In genomic region chr5:121543370-121543769, GRCm38 (mm10) we compare ENCODE assay signal across 31 mouse cellular contexts. TPM values are rescaled to one million over a fixed set of nuclear protein-coding genes. Genes with fewer than 3 reads are reported as not detected.
DNase-seq lines count a peak whose midpoint lies in the region; ATAC-seq and TF ChIP-seq lines count a peak whose summit lies in the region.
"Had no signal": no experiment of that assay in that cellular context is flagged by ENCODE, and none has a peak within 500 bp of the region (broad histone marks: within the 10 kb centered on the region; RNA-seq: fewer than 3 reads in every experiment).

No protein-coding gene starts in this region.

- no peak overlapping the region for H3K4me3 ChIP-seq in embryonic facial prominence, embryonic 13.5 days
- H3K4me3 ChIP-seq in embryonic facial prominence, embryonic 10.5 days, result no peak overlapping the region
- peak overlapping the region; percentile 81; the same call in 1 of the 2 replicates for H3K4me3 ChIP-seq in liver, embryonic 12.5 days
- H3K4me3 ChIP-seq in liver, postnatal 0 days (ENCODE audit: low read depth, low read length), result no peak overlapping the region
- 0 out of 2 replicates have a peak overlapping the region, but pooled peaks have one; percentile 97 for H3K4me3 ChIP-seq in liver, embryonic 15.5 days (replicated peaks)
- H3K4me3 ChIP-seq in thymus, adult 2 months (ENCODE audit: control insufficient read depth, insufficient read depth, low read length), result no peak overlapping the region
- H3K4me3 ChIP-seq: left cerebral cortex, adult 2 months had no signal

- no peaks in the 10 kb centered on the region for H3K27me3 ChIP-seq in embryonic facial prominence, embryonic 13.5 days
- no peaks in the 10 kb centered on the region for H3K27me3 ChIP-seq in embryonic facial prominence, embryonic 10.5 days (replicated peaks; ENCODE audit: low read depth, poor library complexity, severe bottlenecking)
- no peaks in the 10 kb centered on the region for H3K27me3 ChIP-seq in liver, embryonic 12.5 days (replicated peaks)
- H3K27me3 ChIP-seq in liver, postnatal 0 days (ENCODE audit: insufficient read depth, low read length), result no peaks in the 10 kb centered on the region
- H3K27me3 ChIP-seq in liver, embryonic 15.5 days, result no peaks in the 10 kb centered on the region
- H3K27me3 ChIP-seq in thymus, adult 2 months (ENCODE audit: control insufficient read depth, insufficient read depth, low read length), result no peaks in the 10 kb centered on the region
- H3K27me3 ChIP-seq: embryonic facial prominence, embryonic 12.5 days; midbrain, embryonic 12.5 days; Patski had no signal

- no peak for DNase-seq in embryonic facial prominence, embryonic 10.5 days (ENCODE audit: low spot score)
- no peak for DNase-seq in liver, postnatal 0 days
- peak; percentile 17 for DNase-seq in A20 (ENCODE audit: low read depth, low spot score)
- DNase-seq in thymus, adult 2 months, result no peak
- no peak for DNase-seq in adrenal gland, adult 2 months
- DNase-seq: adrenal gland, adult 8-10 months; cerebellum, adult 11-12 months; cerebellum, postnatal 10 days; kidney, adult 2 months; lung, postnatal 10 days; retina, postnatal 1 day; thymus, postnatal 14 days had no signal

- peak overlapping the region; percentile 91; the same call in 1 of the 2 replicates for H3K4me2 ChIP-seq in embryonic facial prominence, embryonic 13.5 days
- H3K4me2 ChIP-seq in liver, embryonic 12.5 days, result peak overlapping the region; percentile 74
- no peak overlapping the region for H3K4me2 ChIP-seq in liver, postnatal 0 days (ENCODE audit: low read depth, low read length)
- peak overlapping the region; percentile 77 for H3K4me2 ChIP-seq in liver, embryonic 15.5 days

- no peak for TF ChIP-seq EP300 in liver, postnatal 0 days (IDR thresholded peaks at IDR 0.05; ENCODE audit: low read depth)

- no peaks in the 10 kb centered on the region for H3K9me3 ChIP-seq in embryonic facial prominence, embryonic 13.5 days
- H3K9me3 ChIP-seq in embryonic facial prominence, embryonic 10.5 days, result no peaks in the 10 kb centered on the region
- H3K9me3 ChIP-seq in liver, embryonic 12.5 days (replicated peaks), result no peaks in the 10 kb centered on the region
- no peaks in the 10 kb centered on the region for H3K9me3 ChIP-seq in liver, postnatal 0 days (ENCODE audit: low read length)
- no peaks in the 10 kb centered on the region for H3K9me3 ChIP-seq in liver, embryonic 15.5 days (replicated peaks)
- H3K9me3 ChIP-seq: embryonic facial prominence, embryonic 12.5 days; midbrain, embryonic 12.5 days had no signal

- no peaks in the 10 kb centered on the region; the same call in 1 of the 2 replicates for H3K36me3 ChIP-seq in embryonic facial prominence, embryonic 13.5 days
- peaks cover 23% of the 10 kb centered on the region for H3K36me3 ChIP-seq in embryonic facial prominence, embryonic 10.5 days (replicated peaks)
- H3K36me3 ChIP-seq in liver, embryonic 12.5 days, result peaks cover 19% of the 10 kb centered on the region
- peaks cover 11% of the 10 kb centered on the region for H3K36me3 ChIP-seq in liver, postnatal 0 days (replicated peaks; ENCODE audit: insufficient read depth, low read length)
- peaks cover 21% of the 10 kb centered on the region for H3K36me3 ChIP-seq in liver, embryonic 15.5 days (replicated peaks)
- no peaks in the 10 kb centered on the region for H3K36me3 ChIP-seq in thymus, adult 2 months (ENCODE audit: control insufficient read depth, insufficient read depth, low read length)
- H3K36me3 ChIP-seq: embryonic facial prominence, embryonic 12.5 days had no signal

- 82% methylated on average over 3 of the region's 3 CpGs for WGBS in embryonic facial prominence, embryonic 13.5 days
- WGBS in embryonic facial prominence, embryonic 10.5 days, result 81% methylated on average over 3 of the region's 3 CpGs
- 71% methylated on average over 3 of the region's 3 CpGs for WGBS in liver, embryonic 12.5 days (ENCODE audit: insufficient replicate concordance)
- WGBS in liver, postnatal 0 days (ENCODE audit: insufficient replicate concordance), result 72% methylated on average over 3 of the region's 3 CpGs
- WGBS in liver, embryonic 15.5 days (ENCODE audit: insufficient replicate concordance), result 57% methylated on average over 3 of the region's 3 CpGs
- 80% methylated on average over 3 of the region's 3 CpGs for WGBS in thymus, adult 2 months

- no peak overlapping the region for H3K27ac ChIP-seq in embryonic facial prominence, embryonic 13.5 days
- H3K27ac ChIP-seq in embryonic facial prominence, embryonic 10.5 days (replicated peaks), result no peak overlapping the region
- H3K27ac ChIP-seq in liver, embryonic 12.5 days, result no peak overlapping the region
- H3K27ac ChIP-seq in liver, postnatal 0 days (ENCODE audit: low read depth), result no peak overlapping the region
- no peak overlapping the region for H3K27ac ChIP-seq in liver, embryonic 15.5 days (replicated peaks)
- no peak overlapping the region for H3K27ac ChIP-seq in thymus, adult 2 months (ENCODE audit: control insufficient read depth, insufficient read depth, low read length)
- H3K27ac ChIP-seq: embryonic facial prominence, embryonic 12.5 days; kidney, postnatal 0 days; left cerebral cortex, adult 2 months; midbrain, embryonic 12.5 days had no signal

- ATAC-seq in embryonic facial prominence, embryonic 13.5 days (ENCODE audit: insufficient number of reproducible peaks, insufficient read depth, low FRiP score, low TSS enrichment, low read depth), result no peak
- ATAC-seq in liver, embryonic 12.5 days, result no peak
- ATAC-seq in liver, postnatal 0 days, result no peak
- ATAC-seq in liver, embryonic 15.5 days (ENCODE audit: insufficient read depth), result no peak
- ATAC-seq: forebrain, embryonic 14.5 days; Patski had no signal

- no peak for TF ChIP-seq CTCF in liver, postnatal 0 days (IDR thresholded peaks at IDR 0.05; ENCODE audit: low read depth)
- TF ChIP-seq CTCF in thymus, adult 2 months (IDR thresholded peaks at IDR 0.05; ENCODE audit: borderline replicate concordance, control insufficient read depth, extremely low read depth, insufficient read depth, low read length, poor library complexity), result no peak

- no peak for TF ChIP-seq POLR2A in thymus, adult 2 months (IDR thresholded peaks at IDR 0.05; ENCODE audit: control insufficient read depth, extremely low read depth, insufficient read depth, low read length, poor library complexity)

- H3K4me1 ChIP-seq in embryonic facial prominence, embryonic 13.5 days, result peaks cover 17% of the 10 kb centered on the region
- H3K4me1 ChIP-seq in embryonic facial prominence, embryonic 10.5 days, result peaks cover 28% of the 10 kb centered on the region
- peaks cover 58% of the 10 kb centered on the region for H3K4me1 ChIP-seq in liver, embryonic 12.5 days
- peaks cover 18% of the 10 kb centered on the region for H3K4me1 ChIP-seq in liver, postnatal 0 days (ENCODE audit: insufficient read depth)
- H3K4me1 ChIP-seq in liver, embryonic 15.5 days (replicated peaks), result peaks cover 53% of the 10 kb centered on the region
- peaks cover 10% of the 10 kb centered on the region for H3K4me1 ChIP-seq in thymus, adult 2 months (replicated peaks; ENCODE audit: control insufficient read depth, insufficient read depth, low read length)

- no peak overlapping the region for H3K9ac ChIP-seq in embryonic facial prominence, embryonic 13.5 days
- no peak overlapping the region for H3K9ac ChIP-seq in liver, embryonic 12.5 days
- no peak overlapping the region for H3K9ac ChIP-seq in liver, postnatal 0 days (replicated peaks)
- peak overlapping the region; percentile 10; the same call in 1 of the 2 replicates for H3K9ac ChIP-seq in liver, embryonic 15.5 days
- H3K9ac ChIP-seq: embryonic facial prominence, embryonic 12.5 days had no signal

RNA-seq across cellular contexts. Expression of gene Adam1a, which starts 1.9 kb away (rescaled TPM):
- polyA plus RNA-seq in embryonic facial prominence, embryonic 13.5 days (2015; fragmentation: Nextera tagmentation; extraction: Ambion mirVana), result 2.3 and 2.5 TPM in 2 replicates
- polyA plus RNA-seq in embryonic facial prominence, embryonic 10.5 days (2016; fragmentation: Nextera tagmentation; extraction: Ambion mirVana), result 1.2 and 1.6 TPM in 2 replicates
- polyA plus RNA-seq in liver, embryonic 12.5 days (2016; fragmentation: Nextera tagmentation; extraction: Ambion mirVana), result 0.26 and 0.54 TPM in 2 replicates
- 0.15 and 0.25 TPM in 2 replicates for polyA plus RNA-seq in liver, postnatal 0 days (2015; fragmentation: Nextera tagmentation; extraction: Ambion mirVana)
- 0.21 and 0.41 TPM in 2 replicates for polyA plus RNA-seq in liver, embryonic 15.5 days (2015; fragmentation: Nextera tagmentation; extraction: Ambion mirVana)
- polyA plus RNA-seq in thymus, adult 2 months (2012; rRNA removed), result 4.0 and 6.8 TPM in 2 replicates
- total RNA-seq in adrenal gland, adult 2 months (2021), result 1 to 10 TPM; 3.5 to 4.2 TPM
- 4.6 TPM in 2 replicates for polyA plus RNA-seq in adrenal gland, adult 2 months (2012; rRNA removed)

RNA-seq across cellular contexts. Expression of gene Gm42878, which starts 1.9 kb away (rescaled TPM):
- polyA plus RNA-seq in embryonic facial prominence, embryonic 13.5 days (2015; fragmentation: Nextera tagmentation; extraction: Ambion mirVana), result not detected in 2 replicates
- polyA plus RNA-seq in embryonic facial prominence, embryonic 10.5 days (2016; fragmentation: Nextera tagmentation; extraction: Ambion mirVana), result not detected in 2 replicates
- polyA plus RNA-seq in liver, embryonic 12.5 days (2016; fragmentation: Nextera tagmentation; extraction: Ambion mirVana), result not detected in 2 replicates
- polyA plus RNA-seq in liver, postnatal 0 days (2015; fragmentation: Nextera tagmentation; extraction: Ambion mirVana), result not detected in 2 replicates
- not detected in 2 replicates for polyA plus RNA-seq in liver, embryonic 15.5 days (2015; fragmentation: Nextera tagmentation; extraction: Ambion mirVana)
- not detected in 2 replicates for polyA plus RNA-seq in thymus, adult 2 months (2012; rRNA removed)
- not detected for total RNA-seq in adrenal gland, adult 2 months (2021)
- not detected in 2 replicates for polyA plus RNA-seq in adrenal gland, adult 2 months (2012; rRNA removed)
- total RNA-seq: adrenal gland, adult 8-10 months; hematopoietic stem cell, adult 5-6 weeks; layer of hippocampus, postnatal 10 days; left cerebral cortex, postnatal 36 days had no signal
- polyA plus RNA-seq: forebrain, embryonic 14.5 days; gonadal fat pad, adult 2 months; heart, embryonic 11.5 days; heart, postnatal 0 days; intestine, embryonic 14.5 days; midbrain, embryonic 12.5 days; spleen, adult 2 months had no signal

RNA-seq across cellular contexts. Expression of gene Mapkapk5, which starts 2.3 kb away (rescaled TPM):
- 49.4 and 55.2 TPM in 2 replicates for polyA plus RNA-seq in embryonic facial prominence, embryonic 13.5 days (2015; fragmentation: Nextera tagmentation; extraction: Ambion mirVana)
- 51.9 TPM in 2 replicates for polyA plus RNA-seq in embryonic facial prominence, embryonic 10.5 days (2016; fragmentation: Nextera tagmentation; extraction: Ambion mirVana)
- 33.6 and 35.8 TPM in 2 replicates for polyA plus RNA-seq in liver, embryonic 12.5 days (2016; fragmentation: Nextera tagmentation; extraction: Ambion mirVana)
- 15.5 and 18.1 TPM in 2 replicates for polyA plus RNA-seq in liver, postnatal 0 days (2015; fragmentation: Nextera tagmentation; extraction: Ambion mirVana)
- polyA plus RNA-seq in liver, embryonic 15.5 days (2015; fragmentation: Nextera tagmentation; extraction: Ambion mirVana), result 22.9 and 30.0 TPM in 2 replicates
- polyA plus RNA-seq in thymus, adult 2 months (2012; rRNA removed), result 38.7 and 49.3 TPM in 2 replicates
- 10 to 100 TPM; 63.5 to 96.5 TPM for total RNA-seq in adrenal gland, adult 2 months (2021)
- 18.9 and 20.1 TPM in 2 replicates for polyA plus RNA-seq in adrenal gland, adult 2 months (2012; rRNA removed)

RNA-seq across cellular contexts. Expression of gene Adam1b, which starts 40.1 kb away (rescaled TPM):
- not detected in 2 replicates for polyA plus RNA-seq in embryonic facial prominence, embryonic 13.5 days (2015; fragmentation: Nextera tagmentation; extraction: Ambion mirVana)
- polyA plus RNA-seq in embryonic facial prominence, embryonic 10.5 days (2016; fragmentation: Nextera tagmentation; extraction: Ambion mirVana), result not detected in 2 replicates
- polyA plus RNA-seq in liver, embryonic 12.5 days (2016; fragmentation: Nextera tagmentation; extraction: Ambion mirVana), result not detected in 2 replicates
- not detected in 2 replicates for polyA plus RNA-seq in liver, postnatal 0 days (2015; fragmentation: Nextera tagmentation; extraction: Ambion mirVana)
- polyA plus RNA-seq in liver, embryonic 15.5 days (2015; fragmentation: Nextera tagmentation; extraction: Ambion mirVana), result not detected in 2 replicates
- polyA plus RNA-seq in thymus, adult 2 months (2012; rRNA removed), result not detected in 2 replicates
- not detected for total RNA-seq in adrenal gland, adult 2 months (2021)
- polyA plus RNA-seq in adrenal gland, adult 2 months (2012; rRNA removed), result not detected in 2 replicates
- total RNA-seq: gastrocnemius, adult 8-10 months; hematopoietic stem cell, adult 5-6 weeks had no signal
- polyA plus RNA-seq: embryonic facial prominence, embryonic 12.5 days; forebrain, embryonic 14.5 days; kidney, adult 2 months; large intestine, adult 2 months; midbrain, embryonic 12.5 days had no signal

RNA-seq across cellular contexts. Expression of gene Aldh2, which starts 50.3 kb away (rescaled TPM):
- 259 and 281 TPM in 2 replicates for polyA plus RNA-seq in embryonic facial prominence, embryonic 13.5 days (2015; fragmentation: Nextera tagmentation; extraction: Ambion mirVana)
- 145 and 157 TPM in 2 replicates for polyA plus RNA-seq in embryonic facial prominence, embryonic 10.5 days (2016; fragmentation: Nextera tagmentation; extraction: Ambion mirVana)
- 143 and 146 TPM in 2 replicates for polyA plus RNA-seq in liver, embryonic 12.5 days (2016; fragmentation: Nextera tagmentation; extraction: Ambion mirVana)
- polyA plus RNA-seq in liver, postnatal 0 days (2015; fragmentation: Nextera tagmentation; extraction: Ambion mirVana), result 395 and 411 TPM in 2 replicates
- 181 and 210 TPM in 2 replicates for polyA plus RNA-seq in liver, embryonic 15.5 days (2015; fragmentation: Nextera tagmentation; extraction: Ambion mirVana)
- polyA plus RNA-seq in thymus, adult 2 months (2012; rRNA removed), result 203 and 217 TPM in 2 replicates
- total RNA-seq in adrenal gland, adult 2 months (2021), result 1,000 to 10,000 TPM; 1,066 to 2,347 TPM
- polyA plus RNA-seq in adrenal gland, adult 2 months (2012; rRNA removed), result 3,430 and 6,143 TPM in 2 replicates

Comparison
In these comparisons a context has a peak if more than half of its experiments do, and no peak if none do; other contexts are left out.
1. H3K4me3 ChIP-seq: peak in liver, embryonic 12.5 days (single experiment) and liver, embryonic 15.5 days (single experiment); none in embryonic facial prominence, embryonic 13.5 days (single experiment), embryonic facial prominence, embryonic 10.5 days (single experiment), liver, postnatal 0 days (single experiment) and thymus, adult 2 months (single experiment).